Mouse (Mus musculus) lung, postnatal 14 days (tissue): ENCODE measurements around the gene Gm6509.
"Not testable (repeated sequence)": the region's sequence is repeated elsewhere in the genome, so short reads cannot be mapped to it uniquely, and the experiment has no call there.

Experiments
- DNase-seq: peaks from one replicate; pipeline ENCODE4 v3.0.0; 2021

The Gm6509 gene

GRCm38 (mm10) chr5:94623679-94624078 is at the start of gene Gm6509:
Gene Gm6509, plus strand, starts transcription at chr5:94623979.
- DNase-seq, result not testable (repeated sequence)

DNA sequence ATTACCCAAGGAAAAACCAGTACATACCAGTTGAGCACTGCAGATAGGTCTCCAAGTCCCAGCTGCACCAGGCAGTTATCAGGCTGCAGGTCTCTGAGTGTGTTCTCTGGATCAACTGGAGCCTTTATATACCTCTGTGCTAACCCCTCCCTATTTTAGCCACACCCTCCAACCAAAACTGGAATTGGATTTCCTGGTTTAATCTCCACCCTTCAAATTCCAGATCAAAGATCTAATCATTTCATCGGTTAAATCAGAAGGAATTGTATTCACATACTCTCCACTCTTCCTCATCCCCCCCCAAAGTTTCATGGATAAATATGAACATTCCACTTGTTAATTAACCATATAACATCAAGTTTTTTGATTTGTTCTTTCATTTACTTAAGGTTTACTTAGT is 7.5 kb upstream of the Gm6509 start, which contains the start of gene Gm3147:
TSS of gene Gm3147 (minus strand) at position 101 of the 400 bp plus-strand sequence.
- not testable (repeated sequence) for DNase-seq

DNA sequence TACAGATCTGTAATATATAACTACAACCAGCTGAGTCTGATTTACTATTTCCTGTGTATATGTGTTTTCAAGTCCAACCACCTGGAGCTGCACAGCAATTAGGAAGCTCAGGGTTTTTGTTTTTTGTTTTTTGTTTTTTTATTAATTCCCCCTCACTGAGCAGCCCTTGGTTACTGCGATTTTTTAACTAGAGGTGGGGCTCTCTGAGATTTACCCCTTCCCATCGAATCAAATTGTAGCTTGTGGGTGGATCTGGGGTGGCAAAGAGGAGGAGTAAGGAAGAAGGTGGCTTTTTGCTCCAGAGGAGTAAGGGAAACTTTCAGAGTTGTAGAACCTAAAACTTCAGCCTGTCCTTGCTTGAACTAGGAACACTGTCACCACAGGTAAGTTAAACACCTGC is 24.3 kb downstream of the Gm6509 start, which contains the start of gene Gm6205:
TSS of gene Gm6205 (plus strand) at position 301 of the 400 bp plus-strand sequence.
- DNase-seq, result not testable (repeated sequence)
